Mouse (Mus musculus): Measurements from ENCODE around the gene Kdm4d.
"Not testable (repeated sequence)": the region's sequence is repeated elsewhere in the genome, so short reads cannot be mapped to it uniquely, and the experiment has no call there.

The Kdm4d gene

GRCm38 (mm10) chr9:14500023-14500915, at the start of gene Kdm4d, which contains the start of gene Cwc15:
Gene Kdm4d (minus strand): TSS chr9:14500482.
Gene Cwc15 (plus strand): TSS chr9:14500617.
- DNase-seq (ENCODE audit: low spot score) = peak; percentile 94

- no peak for DNase-seq (ENCODE audit: low spot score)
Observed at GRCm38 (mm10) chr9:14548366-14548761, 48.1 kb upstream of the Kdm4d start.

GRCm38 (mm10) chr9:14547584-14548365, 47.5 kb upstream of the Kdm4d start:
- no peak for DNase-seq (ENCODE audit: low spot score)

GRCm38 (mm10) chr9:14544034-14544757, 43.9 kb upstream of the Kdm4d start:
- no peak for DNase-seq (ENCODE audit: low spot score)

- DNase-seq (ENCODE audit: low spot score) = no peak
Observed at GRCm38 (mm10) chr9:14534833-14535456, 34.7 kb upstream of the Kdm4d start.

- no peak for DNase-seq (ENCODE audit: low spot score)
Observed at GRCm38 (mm10) chr9:14533659-14534058, 33.4 kb upstream of the Kdm4d start.

GRCm38 (mm10) chr9:14532283-14532682, 32.0 kb upstream of the Kdm4d start:
- DNase-seq (ENCODE audit: low spot score) = no peak

GRCm38 (mm10) chr9:14530004-14530403, 29.7 kb upstream of the Kdm4d start:
- no peak for DNase-seq (ENCODE audit: low spot score)

GRCm38 (mm10) chr9:14523408-14524043, 23.2 kb upstream of the Kdm4d start:
- DNase-seq (ENCODE audit: low spot score) = peak; percentile 51

- DNase-seq (ENCODE audit: low spot score) = no peak
Observed at GRCm38 (mm10) chr9:14521695-14522094, 21.4 kb upstream of the Kdm4d start.

- no peak for DNase-seq (ENCODE audit: low spot score)
Observed at GRCm38 (mm10) chr9:14520971-14521670, 20.8 kb upstream of the Kdm4d start.

GRCm38 (mm10) chr9:14518105-14518504, 17.8 kb upstream of the Kdm4d start:
- DNase-seq (ENCODE audit: low spot score) = no peak

GRCm38 (mm10) chr9:14517296-14517695, 17.0 kb upstream of the Kdm4d start:
- DNase-seq (ENCODE audit: low spot score) = no peak

GRCm38 (mm10) chr9:14512633-14513445, 12.6 kb upstream of the Kdm4d start:
- DNase-seq (ENCODE audit: low spot score) = no peak

- no peak for DNase-seq (ENCODE audit: low spot score)
Observed at GRCm38 (mm10) chr9:14500916-14501424, 688 bp upstream of the Kdm4d start.

- peak; percentile 60 for DNase-seq (ENCODE audit: low spot score)
Observed at GRCm38 (mm10) chr9:14498896-14499705, 1.2 kb downstream of the Kdm4d start.

- DNase-seq (ENCODE audit: low spot score) = not testable (repeated sequence)
Observed at GRCm38 (mm10) chr9:14463668-14464067, 36.6 kb downstream of the Kdm4d start.

- DNase-seq (ENCODE audit: low spot score) = not testable (repeated sequence)
Observed at GRCm38 (mm10) chr9:14462536-14462935, 37.7 kb downstream of the Kdm4d start.

- no peak for DNase-seq (ENCODE audit: low spot score)
Observed at GRCm38 (mm10) chr9:14456320-14456719, 44.0 kb downstream of the Kdm4d start.
